Mouse (Mus musculus): ENCODE data around the gene Ctsh.

- TF ChIP-seq CTCF (IDR thresholded peaks at IDR 0.05; ENCODE audit: low read depth, low read length): no peak
- TF ChIP-seq POLR2A (IDR thresholded peaks at IDR 0.05; ENCODE audit: extremely low read depth, insufficient read depth, low read length): no peak
Observed at GRCm38 (mm10) chr9:90082992-90083391, 29.0 kb downstream of the Ctsh start.

Data from liver, adult 2 months (tissue).